Mouse (Mus musculus) stomach, postnatal 0 days (tissue): ENCODE measurements around the gene Gm28036.

Experiments used
- CTCF ChIP-seq: IDR thresholded peaks from 2 replicates; pipeline ENCODE4 v1.5.1; 2016; ENCODE audit warnings: antibody characterized with exemption, low read depth, mild to moderate bottlenecking, moderate library complexity
- EP300 ChIP-seq: optimal IDR thresholded peaks from 2 replicates; pipeline ENCODE3; 2016; ENCODE audit warnings: antibody characterized with exemption

DNA sequence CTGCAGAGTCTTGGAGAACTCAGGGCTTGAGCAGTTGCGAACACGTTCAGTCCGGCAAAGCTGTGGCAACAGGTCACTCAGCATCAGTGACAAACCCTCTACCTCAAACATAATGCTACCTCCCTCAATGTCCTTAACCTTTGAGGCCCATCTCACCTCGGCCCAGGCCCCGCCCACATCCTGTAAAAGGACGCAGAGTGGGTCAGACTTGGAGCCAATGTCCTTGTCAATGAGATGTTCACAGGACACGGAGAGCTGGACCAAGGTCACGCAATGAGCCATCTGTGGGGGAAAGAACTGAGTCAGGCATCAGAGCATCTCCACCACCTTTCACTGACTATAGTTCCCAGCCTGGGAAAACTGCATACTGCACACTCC lies 47.7 kb downstream of the Gm28036 start:
- no peak for TF ChIP-seq CTCF
- TF ChIP-seq EP300, result no peak
